Mouse (Mus musculus): Measurements from ENCODE around the gene Afap1.

Gene Afap1

GRCm38 (mm10) chr5:35973800-35974199, 80.7 kb downstream of the Afap1 start:
- in situ Hi-C loops (cut with MboI): no loop called here

DNA sequence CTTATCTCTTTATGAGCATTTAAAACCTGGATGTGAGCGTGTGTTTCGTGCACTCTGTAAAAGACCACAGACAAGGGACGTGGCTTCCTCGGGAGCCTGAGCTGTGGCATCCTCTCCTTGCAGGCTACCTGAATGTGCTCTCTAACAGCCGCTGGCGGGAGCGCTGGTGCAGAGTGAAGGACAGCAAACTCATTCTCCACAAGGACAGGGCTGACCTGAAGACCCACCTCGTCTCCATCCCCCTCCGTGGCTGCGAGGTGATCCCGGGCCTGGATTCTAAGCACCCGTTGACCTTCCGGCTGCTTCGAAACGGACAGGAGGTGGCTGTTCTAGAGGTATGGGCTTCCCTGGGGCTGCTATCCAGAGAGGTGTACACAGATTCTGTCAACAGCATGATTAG, 81.1 kb downstream of the Afap1 start:
- in situ Hi-C loops (cut with MboI): no loop called here

- in situ Hi-C loops (cut with MboI): no loop called here
Measured at GRCm38 (mm10) chr5:35975681-35976080, 82.6 kb downstream of the Afap1 start.

- in situ Hi-C loops (cut with MboI): no loop called here
Measured at GRCm38 (mm10) chr5:35980542-35980941, 87.4 kb downstream of the Afap1 start.

- in situ Hi-C loops (cut with MboI): no loop called here
Measured at GRCm38 (mm10) chr5:35981341-35981740, 88.2 kb downstream of the Afap1 start.

- in situ Hi-C loops (cut with MboI): no loop called here
Measured at GRCm38 (mm10) chr5:35981976-35982375, 88.9 kb downstream of the Afap1 start.

DNA sequence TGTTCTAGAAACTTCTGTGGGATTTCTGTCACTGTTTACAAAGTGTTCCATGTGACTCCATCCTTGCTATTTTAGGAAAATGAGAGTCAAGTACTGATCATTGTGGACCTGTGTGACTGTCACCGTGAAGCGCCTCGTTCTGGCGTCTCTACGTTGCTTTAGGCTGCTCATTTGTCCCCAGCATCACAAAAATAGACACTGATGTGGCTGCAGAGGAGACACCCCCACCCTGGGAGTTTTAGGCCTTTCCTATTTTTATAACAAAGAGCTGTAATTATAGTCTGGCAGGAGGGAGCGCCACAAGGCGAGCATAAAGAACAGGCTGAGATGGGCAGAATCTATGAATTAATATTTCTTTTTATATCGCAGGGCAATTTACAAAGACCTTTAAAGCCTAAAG, 92.5 kb downstream of the Afap1 start:
- in situ Hi-C loops (cut with MboI): no loop called here

- in situ Hi-C loops (cut with MboI): no loop called here
Measured at GRCm38 (mm10) chr5:35988085-35988484, 95.0 kb downstream of the Afap1 start.

GRCm38 (mm10) chr5:35989506-35989905, 96.4 kb downstream of the Afap1 start:
- in situ Hi-C loops (cut with MboI): no loop called here

DNA sequence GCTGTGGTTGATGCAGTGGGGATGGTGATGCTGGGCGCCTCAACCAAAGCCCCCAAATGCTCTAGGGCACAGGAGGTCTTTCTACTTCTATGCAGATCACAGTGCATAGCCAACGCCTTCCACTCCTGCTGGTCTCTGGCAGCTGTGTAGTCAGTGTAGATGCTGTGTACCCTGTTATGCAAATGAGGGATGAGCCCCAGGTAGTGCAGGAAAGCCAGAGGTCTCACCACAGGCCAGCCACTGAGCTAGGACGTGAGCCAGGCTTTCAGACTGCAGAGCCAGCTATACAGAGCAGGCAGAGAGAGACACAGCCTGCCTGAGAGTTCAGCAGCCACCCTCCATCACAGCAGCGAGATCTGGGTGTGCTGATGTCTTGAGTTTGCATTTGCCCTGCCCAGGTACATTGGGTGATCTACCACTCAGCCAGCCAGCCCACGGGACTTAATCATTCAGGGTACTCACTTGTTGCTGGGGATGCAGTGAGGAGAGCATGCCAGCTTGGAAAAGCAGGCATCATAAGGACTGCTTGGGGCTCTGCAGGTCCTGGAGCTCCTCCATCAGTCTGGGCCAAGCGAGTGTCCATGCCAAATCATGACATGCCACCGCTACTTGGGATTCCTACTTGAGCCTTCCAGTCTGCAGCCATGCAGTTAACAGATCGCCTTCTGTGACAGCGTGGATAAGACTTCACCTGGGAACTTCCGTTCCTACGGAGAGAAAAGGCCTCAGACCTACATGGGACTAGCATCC, 97.0 kb downstream of the Afap1 start:
- in situ Hi-C loops (cut with MboI): no loop called here

GRCm38 (mm10) chr5:36003797-36004196, 110.7 kb downstream of the Afap1 start:
- in situ Hi-C loops (cut with MboI): no loop called here

DNA sequence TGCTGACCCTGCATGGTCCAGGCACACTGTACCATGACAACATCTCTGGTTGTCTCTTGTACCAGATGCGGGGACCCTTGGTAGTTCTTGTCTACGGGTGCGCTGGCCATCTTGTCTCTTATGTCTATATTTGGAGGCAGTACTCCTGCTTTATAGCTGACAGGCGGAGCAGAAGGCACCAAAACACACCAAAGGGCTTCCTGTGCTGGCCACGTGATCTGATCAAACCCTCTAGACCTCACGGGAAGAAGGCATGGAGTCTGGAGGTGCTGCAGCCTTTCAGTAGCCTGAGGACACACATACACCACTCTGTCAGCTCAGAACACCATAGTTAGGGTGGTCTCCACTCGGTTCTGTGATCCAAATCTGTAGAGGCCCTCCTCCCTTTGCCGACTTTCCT, 113.0 kb downstream of the Afap1 start:
- in situ Hi-C loops (cut with MboI): no loop called here

- in situ Hi-C loops (cut with MboI): no loop called here
Measured at GRCm38 (mm10) chr5:36006586-36006985, 113.5 kb downstream of the Afap1 start.

GRCm38 (mm10) chr5:36007649-36008048, 114.5 kb downstream of the Afap1 start:
- in situ Hi-C loops (cut with MboI): no loop called here

- in situ Hi-C loops (cut with MboI): no loop called here
Measured at GRCm38 (mm10) chr5:36009405-36009804, 116.3 kb downstream of the Afap1 start.

DNA sequence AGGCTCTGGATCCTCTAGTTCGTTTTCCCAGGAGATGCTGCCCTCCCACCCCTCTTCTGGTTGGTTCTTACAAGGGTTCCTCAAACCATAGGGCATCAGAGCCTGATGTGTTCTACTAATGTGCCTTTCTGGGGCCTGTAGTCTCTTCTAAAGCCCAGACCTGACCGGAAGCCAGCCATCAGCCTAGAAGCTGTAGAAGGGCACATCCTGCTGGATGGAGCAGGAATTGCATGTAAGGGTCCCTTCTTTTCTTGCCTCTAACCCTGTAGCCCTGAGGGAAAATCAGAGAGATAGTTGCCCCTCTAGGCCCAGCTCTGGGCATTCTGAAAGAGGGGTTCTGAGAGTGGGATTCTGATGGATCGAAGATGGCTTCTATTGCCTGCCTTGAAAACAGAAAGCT, 125.2 kb downstream of the Afap1 start:
- in situ Hi-C loops (cut with MboI): no loop called here

- in situ Hi-C loops (cut with MboI): no loop called here
Measured at GRCm38 (mm10) chr5:36021091-36021490, 128.0 kb downstream of the Afap1 start.

DNA sequence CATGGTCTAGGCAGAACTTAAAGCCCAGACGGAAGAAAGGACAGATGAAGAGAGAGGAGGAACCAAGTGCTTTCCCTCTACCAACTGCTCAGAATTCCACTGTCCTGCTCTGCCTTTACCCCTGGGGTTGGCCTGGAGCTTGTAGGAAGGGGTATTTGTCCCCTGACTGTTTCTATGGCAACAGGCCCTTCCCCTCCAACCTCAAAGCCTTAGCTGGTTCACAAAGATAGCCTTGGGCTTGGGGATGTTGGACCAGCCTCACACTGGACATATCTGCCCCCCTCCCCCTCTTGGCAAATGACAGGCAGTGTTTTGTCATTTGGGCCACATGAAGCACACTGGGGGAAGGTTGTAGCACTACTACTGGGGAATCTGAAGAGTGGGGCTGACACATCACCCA, 129.2 kb downstream of the Afap1 start:
- in situ Hi-C loops (cut with MboI): no loop called here

GRCm38 (mm10) chr5:36024003-36024685, 131.0 kb downstream of the Afap1 start:
- in situ Hi-C loops (cut with MboI): no loop called here

GRCm38 (mm10) chr5:36025076-36025475, 132.0 kb downstream of the Afap1 start:
- in situ Hi-C loops (cut with MboI): no loop called here

DNA sequence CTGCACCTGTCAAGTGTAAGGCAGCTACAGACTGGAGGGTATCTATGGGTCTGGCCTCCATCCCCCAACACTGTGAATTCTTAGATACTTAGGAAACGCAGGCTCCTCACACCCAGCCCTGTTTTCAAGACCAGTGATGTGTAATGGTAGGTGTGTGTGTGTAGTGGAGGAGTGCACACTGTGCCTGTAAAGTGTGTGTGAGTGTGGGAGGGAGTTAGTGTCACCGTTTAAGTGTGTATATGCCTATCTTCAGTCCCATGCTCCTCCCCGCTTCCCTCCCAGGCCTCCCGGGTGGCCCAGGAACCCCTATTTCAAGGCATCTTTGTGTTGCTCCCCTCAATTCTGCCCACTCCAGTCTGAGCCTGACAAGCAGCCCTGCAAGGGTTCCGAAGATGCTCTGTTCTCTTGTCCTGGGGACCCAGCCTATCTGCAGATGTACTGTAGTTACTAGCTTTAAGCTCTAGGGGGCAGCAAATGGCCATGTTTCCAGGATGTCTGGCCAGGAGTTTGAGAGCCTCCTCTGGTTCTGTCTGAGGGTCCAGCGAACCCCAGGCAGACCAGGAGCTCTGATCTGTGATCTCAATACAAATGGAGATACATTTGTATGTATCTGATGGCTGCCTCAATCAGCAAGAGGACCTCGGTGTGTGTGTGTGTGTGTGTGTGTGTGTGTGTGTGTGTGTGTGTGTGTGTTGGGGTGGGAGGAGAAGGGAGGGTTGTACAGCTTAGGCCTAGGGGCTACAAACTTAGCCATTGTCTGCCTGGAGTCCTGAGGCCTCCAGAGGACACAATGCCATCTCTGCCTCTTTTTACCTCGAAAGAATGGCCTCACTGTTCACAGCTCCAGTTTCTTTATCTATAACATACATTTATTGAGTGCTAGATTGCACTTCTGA, 140.7 kb downstream of the Afap1 start:
- in situ Hi-C loops (cut with MboI): no loop called here

DNA sequence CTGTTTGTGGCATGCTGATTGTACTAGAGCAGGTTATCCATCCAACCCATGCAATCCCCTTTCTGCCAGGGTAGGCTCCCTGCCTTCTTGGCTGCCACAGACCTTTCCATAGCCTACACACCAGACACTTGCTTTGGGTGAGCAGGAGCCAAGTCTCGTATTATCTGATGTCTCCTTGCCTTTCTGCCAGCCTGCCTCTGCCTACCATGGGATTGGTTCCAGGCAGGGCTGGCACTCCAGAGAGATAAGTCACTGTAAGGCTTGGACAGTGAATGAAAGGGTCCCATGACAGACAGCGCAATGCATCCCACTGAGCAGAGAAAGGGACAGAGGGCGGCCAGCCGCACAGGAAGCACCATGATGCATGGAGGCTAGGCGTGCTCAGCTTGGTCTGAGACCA, 146.5 kb downstream of the Afap1 start:
- in situ Hi-C loops (cut with MboI): no loop called here

All from mature B cell (primary cell).